Mouse (Mus musculus) forebrain, embryonic 14.5 days (tissue): ENCODE data around the gene Tfec. TPM values are rescaled to one million over a fixed set of nuclear protein-coding genes. Genes with fewer than 3 reads are reported as not detected.
A peak's percentile ranks its signal among the peaks of the same experiment; 100 is the strongest.

Experiments used
- ATAC-seq: fragments of 200-750 bp; cut with Nextera tagmentation; 2 replicates; pipeline ENCODE4 v1.8.0; 2017; ENCODE audit warnings: mild to moderate bottlenecking, moderate library complexity
- DNase-seq: peaks from one replicate; pipeline ENCODE4 v3.0.0-alpha.2; 2015; ENCODE audit warnings: low spot score
- H3K27ac ChIP-seq: fragments of 300-500 bp; sonication (generic); 2 replicates; pipeline ENCODE4 v1.5.1; 2014; ENCODE audit warnings: low read depth, mild to moderate bottlenecking, control low read depth, low read length, moderate library complexity
- H3K27me3 ChIP-seq: fragments of 300-500 bp; sonication (generic); replicated peaks from 2 replicates; pipeline ENCODE4 v1.6.1; 2014; ENCODE audit warnings: low read length, control low read depth, mixed read lengths; ENCODE audit not compliant: control insufficient read depth, insufficient read depth
- H3K36me3 ChIP-seq: fragments of 300-500 bp; sonication (generic); 2 replicates; pipeline ENCODE4 v1.6.1; 2014; ENCODE audit warnings: low read length, control low read depth; ENCODE audit not compliant: control insufficient read depth, insufficient read depth
- H3K4me1 ChIP-seq: fragments of 300-500 bp; sonication (generic); 2 replicates; pipeline ENCODE4 v1.6.1; 2014; ENCODE audit warnings: antibody characterized with exemption, low read length, control low read depth; ENCODE audit not compliant: control insufficient read depth, insufficient read depth
- H3K4me2 ChIP-seq: fragments of 300-500 bp; sonication (generic); 2 replicates; pipeline ENCODE4 v1.6.1; 2014; ENCODE audit warnings: mild to moderate bottlenecking, control low read depth, low read length
- H3K4me3 ChIP-seq: fragments of 300-500 bp; sonication (generic); 2 replicates; pipeline ENCODE4 v1.5.1; 2014; ENCODE audit warnings: low read depth, low read length, control low read depth
- H3K9ac ChIP-seq: fragments of 300-500 bp; sonication (generic); 2 replicates; pipeline ENCODE4 v1.6.1; 2014; ENCODE audit warnings: mild to moderate bottlenecking, low read length, control low read depth, moderate library complexity
- H3K9me3 ChIP-seq: fragments of 300-500 bp; sonication (generic); replicated peaks from 2 replicates; pipeline ENCODE4 v1.6.1; 2016; ENCODE audit warnings: low read length, control low read depth, mixed read lengths; ENCODE audit not compliant: control insufficient read depth
- WGBS: fragments of 180-500 bp; shearing (Covaris S2); extraction: QIAGEN DNeasy Blood & Tissue Kit; methylation state at CpG from one replicate; pipeline ENCODE4 v1.1.7; 2014; 5-methylcytosine and 5-hydroxymethylcytosine counted together
- polyA plus RNA-seq: library from polyadenylated mRNA; unstranded; fragments of >200 nt; fragmentation: Nextera tagmentation; extraction: Ambion mirVana; gene quantifications from 2 replicates; pipeline ENCODE4 v1.2.1, GENCODE M21; 2014

The Tfec gene
- polyA plus RNA-seq, 1 experiment from 2014 or later, result 0.28 TPM

- no peaks in the 10 kb centered on the region for H3K36me3 ChIP-seq
- no peak overlapping the region for H3K4me2 ChIP-seq
- H3K9ac ChIP-seq, result no peak overlapping the region
- no peaks in the 10 kb centered on the region for H3K27me3 ChIP-seq
- ATAC-seq (no peak), DNase-seq (no peak)
- H3K4me1 ChIP-seq, result no peaks in the 10 kb centered on the region
- H3K27ac ChIP-seq, result no peak overlapping the region
- no peaks in the 10 kb centered on the region for H3K9me3 ChIP-seq
- H3K4me3 ChIP-seq, result no peak overlapping the region
- WGBS, result 82% methylated on average over 1 of the region's 1 CpGs
Observed at GRCm38 (mm10) chr6:16821985-16822384, 76.3 kb downstream of the Tfec start.

- Histone ChIP-seq H3K4me2 (no peak overlapping the region), H3K27me3 (no peaks in the 10 kb centered on the region), H3K4me3 (no peak overlapping the region), H3K9ac (no peak overlapping the region), H3K9me3 (no peaks in the 10 kb centered on the region), H3K36me3 (no peaks in the 10 kb centered on the region), H3K4me1 (no peaks in the 10 kb centered on the region), H3K27ac (no peak overlapping the region)
- no peak for DNase-seq
- no peak for ATAC-seq
- WGBS, result 96% methylated on average over 1 of the region's 1 CpGs
Observed at GRCm38 (mm10) chr6:16806302-16806701, 91.9 kb downstream of the Tfec start.

GRCm38 (mm10) chr6:16797669-16798068 is 100.6 kb downstream of the Tfec start:
- Histone ChIP-seq H3K27me3 (no peaks in the 10 kb centered on the region), H3K9me3 (no peaks in the 10 kb centered on the region), H3K4me2 (peak overlapping the region; percentile 25), H3K27ac (no peak overlapping the region), H3K9ac (no peak overlapping the region), H3K4me1 (0 out of 2 replicates have a peak, but pooled peaks cover 3% of the 10 kb centered on the region), H3K36me3 (no peaks in the 10 kb centered on the region), H3K4me3 (no peak overlapping the region)
- peak; percentile 79 for ATAC-seq
- DNase-seq, result peak; percentile 91
- 5% methylated on average over 10 of the region's 10 CpGs for WGBS

GRCm38 (mm10) chr6:16796914-16797313 is 101.3 kb downstream of the Tfec start:
- WGBS, result 36% methylated on average over 9 of the region's 9 CpGs
- ATAC-seq, result peak; percentile 74

GRCm38 (mm10) chr6:16794036-16794435 is 104.2 kb downstream of the Tfec start:
- DNase-seq (no peak), ATAC-seq (no peak)
- H3K4me1 ChIP-seq, result 0 out of 2 replicates have a peak, but pooled peaks cover 3% of the 10 kb centered on the region
- H3K4me2 ChIP-seq, result no peak overlapping the region
- no peaks in the 10 kb centered on the region for H3K9me3 ChIP-seq
- no peak overlapping the region for H3K9ac ChIP-seq
- H3K27me3 ChIP-seq, result no peaks in the 10 kb centered on the region
- H3K4me3 ChIP-seq, result no peak overlapping the region
- WGBS, result 81% methylated on average over 7 of the region's 7 CpGs
- H3K27ac ChIP-seq, result no peak overlapping the region
- H3K36me3 ChIP-seq, result no peaks in the 10 kb centered on the region

More at GRCm38 (mm10) chr6:16796914-16797313, 101.3 kb downstream of the Tfec start:
- Histone ChIP-seq H3K9ac (no peak overlapping the region), H3K4me2 (0 out of 2 replicates have a peak overlapping the region, but pooled peaks have one; percentile 15), H3K4me1 (0 out of 2 replicates have a peak, but pooled peaks cover 3% of the 10 kb centered on the region), H3K27me3 (no peaks in the 10 kb centered on the region), H3K27ac (no peak overlapping the region), H3K9me3 (no peaks in the 10 kb centered on the region), H3K4me3 (no peak overlapping the region), H3K36me3 (no peaks in the 10 kb centered on the region)
- peak; percentile 69 for DNase-seq

GRCm38 (mm10) chr6:16785166-16785565 is 113.1 kb downstream of the Tfec start:
- no peak for DNase-seq
- Histone ChIP-seq H3K4me3 (no peak overlapping the region), H3K27ac (no peak overlapping the region), H3K9me3 (no peaks in the 10 kb centered on the region), H3K4me2 (no peak overlapping the region), H3K9ac (no peak overlapping the region), H3K27me3 (no peaks in the 10 kb centered on the region), H3K4me1 (no peaks in the 10 kb centered on the region), H3K36me3 (no peaks in the 10 kb centered on the region)
- 82% methylated on average over 3 of the region's 3 CpGs for WGBS
- ATAC-seq, result no peak

Other genes starting within 250 kb of the Tfec start
- 36.2 and 38.0 TPM in 2 replicates for gene Tes, start 166.7 kb upstream of the Tfec start, polyA plus RNA-seq